Mouse (Mus musculus) mouse trophoblast stem cell (cell line): ENCODE measurements around the gene Als2cr12.
"Not testable (repeated sequence)": the region's sequence is repeated elsewhere in the genome, so short reads cannot be mapped to it uniquely, and the experiment has no call there.

Source experiments
- in situ Hi-C, 2 experiments: fragments of 300-500 bp; cut with MseI, MboI; formaldehyde crosslinking; loops; 2 replicates in 1 of 2; 3 replicates in 1 of 2; pipeline ENCODE4 v1.15.1; 2025

Gene Als2cr12

DNA sequence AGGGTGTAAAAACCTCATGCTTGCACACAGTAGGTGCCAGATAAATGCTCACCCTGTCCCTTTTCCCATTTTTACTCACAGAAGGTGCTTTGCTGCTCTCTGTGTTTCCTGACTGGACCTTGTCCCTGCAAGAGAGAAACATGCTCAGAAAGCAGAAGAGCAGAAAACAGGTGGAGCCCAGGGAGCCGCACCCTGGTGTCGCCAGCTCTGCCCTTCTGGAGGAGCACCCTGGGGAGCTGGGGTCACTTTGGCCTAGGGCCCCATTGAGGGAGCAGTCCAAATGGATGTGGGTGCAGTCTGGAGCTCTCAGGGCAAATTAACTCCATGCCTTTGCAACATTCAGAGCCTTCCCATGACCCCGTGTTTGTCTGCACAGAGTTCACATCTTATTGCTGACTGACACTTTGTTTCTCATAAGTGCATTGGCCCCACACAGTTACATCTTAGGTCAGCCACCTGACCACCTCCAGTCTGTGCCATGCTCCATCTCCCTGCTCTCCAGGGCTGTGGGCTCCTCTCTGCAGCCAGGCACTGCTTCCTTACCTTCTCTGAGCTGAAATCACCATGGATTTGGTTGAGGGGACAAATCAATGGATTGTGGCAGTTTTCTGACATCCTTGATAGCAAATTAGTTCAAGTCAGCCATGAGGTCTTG is 4.8 kb downstream of the Als2cr12 start:
- in situ Hi-C loops = not testable (repeated sequence)

DNA sequence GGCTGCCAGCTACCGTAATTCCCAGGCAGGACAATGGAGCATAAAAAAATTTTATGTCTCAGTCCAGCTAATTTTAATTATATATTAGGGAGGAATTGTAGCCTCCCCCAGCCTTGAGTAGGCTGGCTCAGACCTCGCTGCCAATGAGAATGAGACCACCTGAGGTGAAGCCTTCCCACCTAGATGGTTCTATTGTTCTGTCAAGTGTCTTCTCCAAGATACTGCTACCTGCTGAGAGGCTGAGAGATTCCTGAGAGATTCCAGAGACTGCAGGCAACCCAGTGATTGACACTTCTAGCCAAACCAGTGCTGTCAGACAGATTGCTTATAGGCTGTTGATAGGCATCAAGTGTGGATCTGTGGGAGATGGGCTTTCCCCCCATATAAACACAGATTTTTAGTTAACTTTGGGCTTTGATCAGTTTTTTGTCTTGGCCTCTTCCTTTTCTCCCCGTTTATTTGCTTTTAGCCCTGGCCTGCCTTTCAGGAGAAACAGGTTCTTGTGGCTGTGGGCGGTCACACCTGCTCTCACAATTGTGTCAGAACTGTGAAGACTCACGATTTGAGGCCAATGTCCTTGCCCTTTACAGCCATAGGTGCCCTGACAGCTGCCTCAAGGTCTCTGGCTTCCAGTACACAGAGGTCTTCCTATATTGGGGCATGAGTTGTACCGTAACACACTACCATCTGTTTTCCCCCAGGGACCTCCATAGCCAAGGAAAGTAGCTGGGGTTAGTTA is 5.6 kb downstream of the Als2cr12 start:
- in situ Hi-C loops = no loop called here

DNA sequence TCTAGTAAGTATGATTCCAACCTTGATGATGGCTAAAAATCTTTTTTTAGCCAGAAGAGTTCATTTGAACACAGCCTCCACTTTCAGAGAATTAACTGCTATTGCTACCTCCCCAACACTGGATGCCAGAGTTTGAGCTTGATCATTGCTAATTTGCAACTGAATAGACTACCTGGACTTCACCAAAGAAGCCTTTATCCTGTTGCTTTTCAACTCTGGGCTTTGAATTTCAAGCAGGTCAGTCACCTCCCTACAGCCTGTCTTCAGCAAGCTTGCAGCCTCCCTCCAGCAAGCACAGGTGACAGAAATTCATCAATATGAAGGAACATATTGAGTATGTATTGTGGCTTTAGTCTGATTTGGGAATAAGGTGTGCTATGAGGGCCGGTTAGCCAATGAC is 6.4 kb downstream of the Als2cr12 start:
- in situ Hi-C loops = no loop called here

DNA sequence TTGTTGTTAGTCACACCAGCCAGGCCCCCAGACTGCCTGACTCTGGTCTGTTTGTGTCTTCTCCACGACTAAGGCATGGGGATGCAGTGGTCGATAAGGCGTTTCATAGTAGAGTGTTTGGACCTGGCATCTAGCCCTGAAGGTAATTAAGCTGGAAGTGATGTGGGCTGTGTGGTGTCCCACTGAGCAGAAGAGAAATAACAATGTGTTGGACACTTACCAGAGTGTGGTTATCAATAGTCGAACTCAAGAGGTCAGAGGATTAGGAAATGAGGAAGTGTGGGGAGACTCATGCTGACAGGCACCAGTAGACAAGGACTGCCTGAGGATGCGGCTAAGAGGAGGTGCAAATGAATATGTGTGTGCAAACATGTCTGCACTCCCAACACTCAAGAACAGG is 17.4 kb downstream of the Als2cr12 start:
- in situ Hi-C loops = loop anchor here in 1 of 2 experiments (10.0 kb wide), 1 partner anchor 64 kb away; no protein-coding TSS in a partner anchor

DNA sequence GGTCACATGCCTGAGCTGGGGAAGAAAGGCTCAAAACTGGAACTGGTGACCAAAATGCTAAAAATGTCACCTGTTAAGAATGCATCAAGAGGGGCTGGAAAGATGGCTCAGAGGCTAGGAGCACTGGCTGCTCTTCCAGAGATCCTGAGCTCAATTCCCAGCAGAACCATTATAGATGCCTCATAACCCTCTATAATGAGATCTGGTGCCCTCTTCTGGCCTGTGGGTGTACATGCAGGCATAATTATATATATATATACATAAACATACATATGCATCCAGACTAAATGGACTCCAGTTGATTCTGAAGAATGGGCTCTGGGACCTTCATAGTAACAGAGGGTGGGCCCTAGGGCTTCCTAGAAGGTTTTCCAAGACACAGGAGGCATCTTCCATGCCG is 18.2 kb downstream of the Als2cr12 start:
- in situ Hi-C loops = loop anchor here in 1 of 2 experiments (10.0 kb wide), 1 partner anchor 63 kb away; no protein-coding TSS in a partner anchor

DNA sequence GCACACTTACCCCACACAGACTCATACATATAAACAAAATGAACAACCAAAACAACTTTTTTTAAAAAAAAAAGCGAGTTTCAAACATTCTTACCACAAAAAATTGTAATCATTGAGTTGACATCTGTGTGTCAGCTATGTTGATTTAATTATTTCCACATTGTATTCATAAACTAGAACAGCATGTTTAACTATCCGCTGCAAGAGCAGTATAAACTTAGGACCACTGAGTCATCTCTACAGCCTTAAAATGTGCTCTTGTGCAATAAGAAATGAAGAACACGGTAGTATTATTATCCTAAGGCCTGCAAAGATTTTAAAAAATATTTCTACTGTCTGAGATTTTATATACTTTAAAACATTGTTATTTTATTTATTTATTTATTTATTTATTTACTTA is 20.8 kb downstream of the Als2cr12 start:
- in situ Hi-C loops = loop anchor here in 1 of 2 experiments (10.0 kb wide), 1 partner anchor 60 kb away; no protein-coding TSS in a partner anchor

DNA sequence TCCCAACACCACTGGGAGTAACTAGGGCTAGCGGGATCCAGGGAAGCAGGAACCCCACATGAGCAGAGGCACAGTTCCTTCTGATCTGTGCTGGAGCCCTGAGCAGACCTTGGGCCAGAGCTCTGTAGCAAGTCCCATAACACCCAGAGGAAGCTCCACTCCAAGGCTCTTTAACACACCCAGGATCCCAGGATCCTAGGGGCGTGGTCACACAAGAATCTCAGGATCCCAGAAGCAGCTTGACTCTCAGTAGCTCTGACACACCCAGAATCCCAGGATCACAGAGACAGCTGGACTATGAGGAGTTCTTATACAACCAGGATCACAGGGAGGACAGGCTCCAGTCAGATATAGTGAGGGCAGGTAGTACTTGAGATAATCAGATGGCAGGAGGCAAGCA is 23.7 kb downstream of the Als2cr12 start:
- in situ Hi-C loops = loop anchor here in 1 of 2 experiments (10.0 kb wide), 1 partner anchor 57 kb away; no protein-coding TSS in a partner anchor

DNA sequence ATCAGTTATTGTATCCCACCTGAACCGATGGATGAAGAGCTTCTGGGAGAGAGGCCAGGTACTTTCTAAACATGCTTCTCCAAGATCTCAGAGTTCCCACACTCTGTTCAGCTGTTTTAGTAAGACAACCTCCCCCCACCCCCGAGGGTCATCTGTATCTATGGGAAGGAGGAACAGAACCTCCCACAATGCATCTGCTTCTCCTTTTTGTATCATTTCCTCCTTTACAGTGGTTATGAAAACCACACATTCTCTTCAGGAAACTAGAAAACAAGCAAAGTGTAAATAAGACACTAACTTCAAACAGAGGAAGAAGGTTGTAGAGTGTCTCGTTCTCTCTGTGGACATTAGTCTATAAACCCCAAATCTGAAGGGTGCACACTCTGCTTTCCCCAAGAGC is 26.2 kb downstream of the Als2cr12 start:
- in situ Hi-C loops = loop anchor here in 1 of 2 experiments (10.0 kb wide), 1 partner anchor 55 kb away; no protein-coding TSS in a partner anchor

DNA sequence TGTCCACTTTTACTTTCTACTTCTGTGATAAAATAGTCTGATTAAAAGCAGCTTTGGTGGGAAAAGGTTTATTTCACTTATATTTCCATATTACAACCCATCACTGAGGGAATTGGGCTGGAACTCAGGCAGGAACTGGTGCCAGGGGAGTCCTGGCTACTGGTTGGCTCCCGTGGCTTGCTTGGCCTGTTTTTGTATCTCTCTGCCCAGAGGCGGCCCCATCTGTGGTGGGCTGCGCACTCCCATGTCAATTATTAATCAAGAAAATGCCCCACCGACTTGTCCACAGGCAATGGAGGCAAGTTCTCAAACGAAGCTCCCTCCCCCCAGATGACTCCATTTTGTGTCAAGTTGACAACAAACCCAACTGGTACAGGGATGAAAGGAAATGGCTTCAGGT is 27.6 kb downstream of the Als2cr12 start:
- in situ Hi-C loops = no loop called here

DNA sequence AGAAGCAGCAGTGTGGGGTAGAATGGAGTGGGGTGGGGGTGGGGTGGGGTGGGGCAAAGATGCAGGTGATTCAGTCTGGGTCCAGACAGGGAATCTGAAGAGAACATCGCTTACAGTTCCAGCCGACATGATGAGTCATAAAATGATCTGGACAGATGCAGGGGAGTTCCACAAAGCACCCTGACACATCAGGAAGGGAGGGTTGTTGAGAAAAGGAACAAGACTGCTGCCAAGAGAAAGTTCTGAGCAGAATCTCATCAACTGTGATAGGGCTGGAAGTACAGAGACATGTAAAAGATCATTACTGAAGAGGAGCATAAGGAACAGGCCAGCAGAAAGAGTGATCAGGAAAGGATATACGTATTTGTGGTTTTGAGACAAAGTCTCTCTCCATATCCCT is 32.4 kb downstream of the Als2cr12 start:
- in situ Hi-C loops = not testable (repeated sequence)

DNA sequence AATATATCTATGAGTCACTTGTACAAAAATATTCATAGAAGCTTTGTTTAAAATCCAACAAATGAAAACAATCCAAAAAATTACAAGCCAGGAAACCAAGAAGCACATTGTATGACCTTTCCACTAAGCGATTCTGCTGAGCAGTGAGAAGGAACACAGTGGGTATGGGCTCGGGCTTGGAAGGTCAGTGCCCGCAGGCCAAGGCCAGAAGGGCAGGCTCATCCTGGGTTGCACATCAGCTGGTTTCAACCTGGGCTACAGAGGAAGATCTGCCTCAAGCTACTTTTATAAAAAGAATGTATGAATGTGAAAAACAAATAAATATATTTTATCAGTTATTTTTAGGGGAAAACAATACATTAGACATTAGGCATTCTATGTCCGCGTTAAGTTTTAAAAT is 33.1 kb downstream of the Als2cr12 start:
- in situ Hi-C loops = not testable (repeated sequence)

DNA sequence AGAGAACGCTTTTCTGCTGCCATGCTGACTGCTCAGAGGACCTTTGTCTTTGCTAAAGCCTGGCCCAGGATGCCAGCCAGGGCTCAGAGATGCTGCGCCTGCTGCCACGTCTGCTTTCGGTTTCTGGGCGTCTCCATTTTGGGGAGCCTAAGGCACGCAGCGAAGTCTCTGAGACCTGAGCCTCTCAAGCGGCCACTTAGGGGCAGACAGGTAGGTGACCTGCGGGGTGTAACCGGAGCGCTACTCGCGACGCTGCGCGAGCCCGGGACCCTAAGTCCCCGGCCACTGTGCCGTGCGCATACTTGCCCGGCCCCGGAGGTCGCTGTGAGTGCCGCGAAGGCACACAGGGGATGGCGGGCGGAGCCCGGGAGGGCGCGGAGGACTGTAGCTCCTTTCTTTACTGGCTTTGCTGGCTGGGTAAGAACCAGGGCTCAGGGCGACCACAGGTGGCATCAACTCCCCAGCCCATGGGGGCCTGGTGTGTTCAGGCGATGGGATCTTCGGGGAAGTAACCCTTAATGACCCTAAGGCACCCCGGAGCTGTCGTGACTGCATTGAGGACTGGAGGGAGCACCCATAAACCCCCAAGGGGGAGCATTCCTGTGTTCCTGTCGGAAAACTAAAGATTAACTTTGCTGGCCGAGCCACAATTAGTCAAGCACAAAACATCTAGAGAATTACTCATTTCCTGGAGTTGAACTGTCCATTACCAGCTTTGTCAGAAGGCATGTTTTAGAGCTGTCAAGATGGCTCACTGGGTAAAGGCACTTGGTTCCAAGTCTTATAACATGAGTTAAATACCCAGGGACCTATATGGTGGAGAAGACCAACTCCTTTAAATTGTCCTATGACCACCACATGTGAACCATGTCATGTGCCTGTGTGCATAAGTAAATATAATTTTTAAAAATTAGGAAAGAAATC is 43.0 kb downstream of the Als2cr12 start:
- in situ Hi-C loops = loop anchor here (5.0 kb wide), 1 partner anchor 60 kb away; the partner anchor contains the start of gene Cflar (in 2 of the 2)

DNA sequence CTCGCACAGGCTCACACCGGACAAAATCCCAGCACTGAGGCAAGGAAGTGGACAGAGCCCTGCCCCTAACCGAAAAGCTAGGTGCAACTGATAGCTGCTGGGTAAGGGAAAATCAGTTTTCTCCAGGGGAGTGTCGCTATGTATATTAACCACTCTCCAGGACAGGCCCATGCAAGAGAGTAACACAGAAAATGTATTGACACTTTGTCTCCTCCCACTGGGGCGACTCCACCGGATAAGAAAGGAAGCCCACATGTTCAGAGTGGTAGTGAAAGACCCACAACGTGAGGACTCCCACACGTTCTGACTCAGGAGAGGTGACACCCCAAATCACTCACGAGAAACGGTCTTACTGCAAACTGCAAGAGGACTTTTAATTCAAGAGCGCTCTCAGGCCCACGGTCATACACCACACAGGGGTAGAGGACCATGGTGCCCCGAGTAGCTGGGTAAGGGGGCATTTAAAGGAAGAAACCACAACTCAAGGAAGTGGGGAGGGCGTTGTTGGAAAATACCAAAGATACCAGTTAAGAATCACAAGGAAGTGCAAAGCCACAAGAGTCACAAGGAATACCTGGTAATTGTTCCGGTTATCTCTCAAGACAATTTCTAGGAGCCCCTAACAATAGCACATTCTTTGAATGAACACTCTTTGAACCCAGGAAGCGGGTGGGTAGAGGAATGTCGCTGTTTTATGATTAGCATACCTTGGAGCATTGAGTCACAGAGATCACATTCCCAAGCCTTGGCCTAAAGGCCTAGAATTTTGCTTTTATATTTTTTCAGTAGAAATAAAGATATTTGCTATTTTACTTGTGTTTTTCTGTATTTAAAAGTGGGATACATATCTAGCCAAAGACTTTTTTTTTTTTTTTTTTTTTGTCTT is 44.0 kb downstream of the Als2cr12 start:
- in situ Hi-C loops = loop anchor here (5.0 kb wide), 1 partner anchor 60 kb away; the partner anchor contains the start of gene Cflar (in 2 of the 2)

DNA sequence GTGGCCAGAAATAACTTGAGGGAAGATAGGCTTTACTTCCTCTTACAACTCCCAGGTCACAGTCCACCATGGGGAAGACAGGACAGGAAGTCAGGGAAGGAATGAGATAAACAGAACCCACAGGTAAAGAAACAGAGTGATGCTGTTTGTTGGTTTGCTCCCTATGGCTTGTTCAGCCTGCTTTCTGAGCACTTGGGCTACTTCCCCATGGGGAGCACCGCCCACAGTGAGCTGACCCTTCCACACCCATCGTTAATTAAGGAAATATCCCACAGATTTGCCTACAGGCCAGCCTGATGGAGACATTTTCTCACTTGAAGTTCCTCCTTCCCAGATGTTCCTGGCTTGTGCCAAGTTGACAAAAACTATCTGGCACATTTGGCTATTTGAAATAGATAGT is 66.9 kb downstream of the Als2cr12 start:
- in situ Hi-C loops = not testable (repeated sequence)

DNA sequence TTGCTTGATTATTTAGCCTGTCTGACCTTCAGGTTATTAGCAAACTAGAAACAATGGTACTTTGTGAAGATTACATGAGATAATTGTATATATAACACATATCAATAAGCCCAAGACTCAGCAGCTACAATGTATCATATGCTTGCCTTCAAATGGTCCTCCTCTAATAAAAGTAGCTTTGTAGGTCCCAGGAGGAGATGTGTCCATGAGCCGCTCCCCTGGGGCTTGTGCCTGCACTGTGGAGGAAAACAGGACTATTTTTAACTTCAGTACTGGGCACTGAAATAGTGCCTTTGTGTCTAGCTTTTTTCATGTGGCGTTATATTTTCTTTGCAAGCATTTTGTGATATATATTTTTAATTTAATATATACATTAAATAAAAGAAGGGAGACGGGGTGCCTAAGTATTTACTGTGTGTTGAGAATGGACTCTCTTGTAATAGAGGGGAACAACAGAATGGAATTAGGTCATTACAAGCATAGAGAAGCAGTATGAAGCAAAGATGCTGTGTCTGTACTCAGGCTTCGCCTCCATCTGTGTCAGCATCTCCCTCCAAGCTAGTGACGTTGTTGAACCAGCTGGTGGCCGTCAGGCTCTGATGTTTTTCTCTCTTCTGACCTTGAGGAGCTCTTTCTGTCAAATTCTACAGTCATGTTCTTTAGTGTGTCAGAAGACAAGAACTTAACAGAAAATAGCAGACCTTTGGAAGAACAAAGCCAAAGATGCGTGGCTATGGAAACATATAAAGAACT is 73.6 kb downstream of the Als2cr12 start:
- in situ Hi-C loops = no loop called here

DNA sequence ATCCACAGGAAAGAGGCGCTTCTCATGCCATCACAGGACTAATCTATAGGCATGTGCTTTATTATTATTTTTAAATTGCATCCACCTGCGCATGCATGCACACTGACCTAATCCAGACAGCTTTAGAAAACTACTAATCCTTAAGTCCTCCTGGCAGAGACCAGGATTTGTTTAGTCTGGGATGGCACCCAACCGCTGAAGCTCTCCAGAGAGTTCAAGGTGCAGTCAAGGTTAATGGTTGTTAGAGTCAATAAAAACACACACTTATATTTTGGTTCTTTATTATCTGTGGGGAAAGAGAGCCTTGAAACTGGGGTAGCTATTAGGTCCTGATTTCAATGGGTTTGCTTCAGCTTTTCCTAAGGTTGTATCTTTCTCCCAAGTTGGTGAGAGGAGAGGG is 74.5 kb downstream of the Als2cr12 start:
- in situ Hi-C loops = no loop called here

DNA sequence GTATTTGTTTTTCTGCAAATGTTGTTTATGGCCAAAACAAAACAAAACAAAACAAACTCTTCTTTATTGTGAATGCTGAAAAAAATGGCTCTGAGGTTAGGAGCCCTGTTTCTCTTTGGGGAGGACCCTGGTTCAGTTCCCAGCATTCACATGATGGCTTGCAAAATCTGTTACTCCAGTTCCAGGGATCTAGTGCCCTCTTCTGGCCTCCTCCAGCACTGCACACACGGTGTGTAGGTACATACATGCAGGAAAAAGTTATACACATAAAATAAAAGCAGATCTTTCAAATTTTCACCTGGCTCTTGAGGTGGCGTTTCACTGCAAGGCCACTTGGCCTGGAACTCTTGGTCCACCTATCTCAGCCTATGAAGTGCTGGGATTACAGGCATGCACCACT is 77.0 kb downstream of the Als2cr12 start:
- in situ Hi-C loops = loop anchor here in 1 of 2 experiments (10.0 kb wide), 1 partner anchor 56 kb away; no protein-coding TSS in a partner anchor

DNA sequence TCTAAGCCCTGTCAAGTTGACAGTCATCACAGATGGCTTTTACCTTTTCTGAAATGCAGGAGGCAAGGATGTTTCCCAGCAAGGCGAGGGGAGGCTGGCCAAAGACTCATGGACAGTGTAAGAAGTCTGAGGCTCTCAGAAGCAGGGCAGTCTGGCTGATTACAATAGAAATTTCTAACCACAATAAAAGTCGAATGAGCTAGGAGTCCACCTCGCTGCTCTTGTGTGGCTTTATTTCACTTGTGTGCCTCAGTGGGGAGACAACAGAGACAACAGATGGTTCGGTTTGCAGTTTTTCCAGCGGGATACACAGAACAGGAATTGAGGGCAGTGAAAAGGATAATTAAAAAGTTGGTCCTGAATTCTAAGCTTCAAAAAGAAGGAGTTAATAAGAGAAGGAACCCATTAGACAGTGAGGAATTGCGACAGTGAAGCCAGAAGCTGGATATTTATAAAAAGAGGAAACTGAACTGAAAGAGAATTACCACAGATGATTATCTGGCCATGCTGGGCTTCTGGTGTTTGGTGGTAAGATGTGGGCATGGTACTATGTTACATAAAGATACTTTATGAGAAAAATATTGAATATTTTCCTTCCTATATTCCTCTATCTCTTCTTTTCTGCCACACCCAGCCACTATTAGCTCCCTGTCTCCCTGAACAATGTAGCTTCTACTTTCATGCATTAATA is 77.7 kb downstream of the Als2cr12 start:
- in situ Hi-C loops = loop anchor here in 1 of 2 experiments (10.0 kb wide), 1 partner anchor 57 kb away; no protein-coding TSS in a partner anchor

DNA sequence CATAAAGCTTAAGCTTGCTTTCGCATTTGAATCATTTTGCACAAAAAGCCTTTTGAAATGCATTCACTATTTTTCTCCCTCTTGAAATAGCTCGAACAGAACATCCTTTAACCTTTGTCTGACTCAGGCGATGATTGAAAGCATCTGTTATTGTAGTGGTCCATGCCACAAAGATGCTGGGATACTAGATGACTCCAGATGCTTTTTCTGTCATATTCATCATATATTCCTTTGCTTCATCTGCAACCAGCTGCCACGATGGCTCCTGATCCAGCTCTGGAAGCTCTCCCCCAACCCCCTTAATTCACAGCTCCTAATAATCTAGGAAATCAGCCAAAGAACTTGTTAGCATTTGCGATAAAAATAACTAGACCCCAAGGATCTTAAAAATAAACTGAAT is 78.7 kb downstream of the Als2cr12 start:
- in situ Hi-C loops = loop anchor here in 1 of 2 experiments (10.0 kb wide), 1 partner anchor 58 kb away; no protein-coding TSS in a partner anchor
